Mouse (Mus musculus): ENCODE measurements around the gene Aoah. TPM values are rescaled to one million over a fixed set of nuclear protein-coding genes. Genes with fewer than 3 reads are reported as not detected.

Aoah gene
- polyA plus RNA-seq, 1 experiment: not detected

GRCm38 (mm10) chr13:20937452-20937851, 143.5 kb downstream of the Aoah start:
- H3ac ChIP-seq (ENCODE audit: control insufficient read depth, insufficient read length, low read depth): no peak overlapping the region
- H3K36me3 ChIP-seq (ENCODE audit: control insufficient read depth, insufficient read depth): no peaks in the 10 kb centered on the region
- no peaks in the 10 kb centered on the region for H3K79me2 ChIP-seq (ENCODE audit: control insufficient read depth, insufficient read depth)
- H3K79me3 ChIP-seq (ENCODE audit: low read depth): no peaks in the 10 kb centered on the region
- H3K27me3 ChIP-seq (ENCODE audit: control insufficient read depth, insufficient read depth, insufficient read length): no peaks in the 10 kb centered on the region
- no peak for TF ChIP-seq MAX (IDR thresholded peaks at IDR 0.05)
- TF ChIP-seq MYOD1 (IDR thresholded peaks at IDR 0.05; ENCODE audit: control insufficient read depth, insufficient read length, low read depth): no peak
- no peak for TF ChIP-seq CTCF (IDR thresholded peaks at IDR 0.05; ENCODE audit: control insufficient read depth, insufficient read depth, insufficient read length)
- TF ChIP-seq MYOG (IDR thresholded peaks at IDR 0.05; ENCODE audit: control insufficient read depth, extremely low read depth, insufficient read length): no peak
- no peak for TF ChIP-seq FOSL1 (IDR thresholded peaks at IDR 0.05; ENCODE audit: insufficient read depth, low read length, poor library complexity, severe bottlenecking)
- no peak for TF ChIP-seq USF1 (IDR thresholded peaks at IDR 0.05; ENCODE audit: low read depth)
- TF ChIP-seq CEBPB (IDR thresholded peaks at IDR 0.05; ENCODE audit: low read depth): no peak
- H3K4me3 ChIP-seq (ENCODE audit: insufficient read depth, poor library complexity, severe bottlenecking): no peak overlapping the region

- Histone ChIP-seq H3K4me3 (ENCODE audit: insufficient read depth, poor library complexity, severe bottlenecking) (no peak overlapping the region), H3ac (ENCODE audit: control insufficient read depth, insufficient read length, low read depth) (no peak overlapping the region), H3K79me2 (ENCODE audit: control insufficient read depth, insufficient read depth) (no peaks in the 10 kb centered on the region), H3K79me3 (ENCODE audit: low read depth) (no peaks in the 10 kb centered on the region), H3K36me3 (ENCODE audit: control insufficient read depth, insufficient read depth) (no peaks in the 10 kb centered on the region), H3K27me3 (ENCODE audit: control insufficient read depth, insufficient read depth, insufficient read length) (no peaks in the 10 kb centered on the region)
- no peak for TF ChIP-seq MAX (IDR thresholded peaks at IDR 0.05)
- TF ChIP-seq CTCF (IDR thresholded peaks at IDR 0.05; ENCODE audit: control insufficient read depth, insufficient read depth, insufficient read length): no peak
- TF ChIP-seq CEBPB (IDR thresholded peaks at IDR 0.05; ENCODE audit: low read depth): no peak
- no peak for TF ChIP-seq MYOD1 (IDR thresholded peaks at IDR 0.05; ENCODE audit: control insufficient read depth, insufficient read length, low read depth)
- TF ChIP-seq MYOG (IDR thresholded peaks at IDR 0.05; ENCODE audit: control insufficient read depth, extremely low read depth, insufficient read length): no peak
- no peak for TF ChIP-seq USF1 (IDR thresholded peaks at IDR 0.05; ENCODE audit: low read depth)
- TF ChIP-seq FOSL1 (IDR thresholded peaks at IDR 0.05; ENCODE audit: insufficient read depth, low read length, poor library complexity, severe bottlenecking): no peak
Observed at GRCm38 (mm10) chr13:20939099-20939498, 145.2 kb downstream of the Aoah start.

GRCm38 (mm10) chr13:20940389-20940788, 146.5 kb downstream of the Aoah start:
- TF ChIP-seq FOSL1 (IDR thresholded peaks at IDR 0.05; ENCODE audit: insufficient read depth, low read length, poor library complexity, severe bottlenecking) (no peak), MAX (IDR thresholded peaks at IDR 0.05) (no peak), CTCF (IDR thresholded peaks at IDR 0.05; ENCODE audit: control insufficient read depth, insufficient read depth, insufficient read length) (no peak), CEBPB (IDR thresholded peaks at IDR 0.05; ENCODE audit: low read depth) (no peak), USF1 (IDR thresholded peaks at IDR 0.05; ENCODE audit: low read depth) (no peak), MYOD1 (IDR thresholded peaks at IDR 0.05; ENCODE audit: control insufficient read depth, insufficient read length, low read depth) (no peak)
- Histone ChIP-seq H3K4me3 (ENCODE audit: insufficient read depth, poor library complexity, severe bottlenecking) (no peak overlapping the region), H3K79me2 (ENCODE audit: control insufficient read depth, insufficient read depth) (no peaks in the 10 kb centered on the region), H3ac (ENCODE audit: control insufficient read depth, insufficient read length, low read depth) (no peak overlapping the region), H3K27me3 (ENCODE audit: control insufficient read depth, insufficient read depth, insufficient read length) (no peaks in the 10 kb centered on the region), H3K79me3 (ENCODE audit: low read depth) (no peaks in the 10 kb centered on the region), H3K36me3 (ENCODE audit: control insufficient read depth, insufficient read depth) (no peaks in the 10 kb centered on the region)

- Histone ChIP-seq H3K36me3 (ENCODE audit: control insufficient read depth, insufficient read depth) (no peaks in the 10 kb centered on the region), H3K79me2 (ENCODE audit: control insufficient read depth, insufficient read depth) (no peaks in the 10 kb centered on the region), H3K79me3 (ENCODE audit: low read depth) (no peaks in the 10 kb centered on the region), H3K4me3 (ENCODE audit: insufficient read depth, poor library complexity, severe bottlenecking) (no peak overlapping the region), H3ac (ENCODE audit: control insufficient read depth, insufficient read length, low read depth) (no peak overlapping the region), H3K27me3 (ENCODE audit: control insufficient read depth, insufficient read depth, insufficient read length) (no peaks in the 10 kb centered on the region)
- TF ChIP-seq FOSL1 (IDR thresholded peaks at IDR 0.05; ENCODE audit: insufficient read depth, low read length, poor library complexity, severe bottlenecking): no peak
- TF ChIP-seq CTCF (IDR thresholded peaks at IDR 0.05; ENCODE audit: control insufficient read depth, insufficient read depth, insufficient read length): no peak
- TF ChIP-seq MYOG (IDR thresholded peaks at IDR 0.05; ENCODE audit: control insufficient read depth, extremely low read depth, insufficient read length): no peak
- no peak for TF ChIP-seq MAX (IDR thresholded peaks at IDR 0.05)
- no peak for TF ChIP-seq CEBPB (IDR thresholded peaks at IDR 0.05; ENCODE audit: low read depth)
- no peak for TF ChIP-seq USF1 (IDR thresholded peaks at IDR 0.05; ENCODE audit: low read depth)
- TF ChIP-seq MYOD1 (IDR thresholded peaks at IDR 0.05; ENCODE audit: control insufficient read depth, insufficient read length, low read depth): no peak
Observed at GRCm38 (mm10) chr13:20941707-20942106, 147.8 kb downstream of the Aoah start.

GRCm38 (mm10) chr13:20963086-20963485, 169.2 kb downstream of the Aoah start:
- no peaks in the 10 kb centered on the region for H3K79me2 ChIP-seq (ENCODE audit: control insufficient read depth, insufficient read depth)
- no peaks in the 10 kb centered on the region for H3K36me3 ChIP-seq (ENCODE audit: control insufficient read depth, insufficient read depth)
- no peak overlapping the region for H3ac ChIP-seq (ENCODE audit: control insufficient read depth, insufficient read length, low read depth)
- TF ChIP-seq CTCF (IDR thresholded peaks at IDR 0.05; ENCODE audit: control insufficient read depth, insufficient read depth, insufficient read length): no peak
- TF ChIP-seq FOSL1 (IDR thresholded peaks at IDR 0.05; ENCODE audit: insufficient read depth, low read length, poor library complexity, severe bottlenecking): no peak
- TF ChIP-seq MYOD1 (IDR thresholded peaks at IDR 0.05; ENCODE audit: control insufficient read depth, insufficient read length, low read depth): no peak
- no peak for TF ChIP-seq CEBPB (IDR thresholded peaks at IDR 0.05; ENCODE audit: low read depth)
- TF ChIP-seq MYOG (IDR thresholded peaks at IDR 0.05; ENCODE audit: control insufficient read depth, extremely low read depth, insufficient read length): no peak
- TF ChIP-seq MAX (IDR thresholded peaks at IDR 0.05): no peak
- no peak for TF ChIP-seq USF1 (IDR thresholded peaks at IDR 0.05; ENCODE audit: low read depth)
- no peaks in the 10 kb centered on the region for H3K27me3 ChIP-seq (ENCODE audit: control insufficient read depth, insufficient read depth, insufficient read length)
- H3K79me3 ChIP-seq (ENCODE audit: low read depth): no peaks in the 10 kb centered on the region
- H3K4me3 ChIP-seq (ENCODE audit: insufficient read depth, poor library complexity, severe bottlenecking): no peak overlapping the region

All from C2C12 (cell line).